Mouse (Mus musculus) T-helper 17 cell (primary cell): ENCODE measurements around the gene Sept8.

Experiments used
- in situ Hi-C, 2 experiments: fragments of 300-600 bp; cut with MboI, MseI; formaldehyde crosslinking; loops; 1 replicate in 1 of 2; 2 replicates in 1 of 2; pipeline ENCODE4 v1.15.1; 2025; ENCODE audit warnings: high pct_unique_total_duplicates in 2 of 2

Sept8 gene

DNA sequence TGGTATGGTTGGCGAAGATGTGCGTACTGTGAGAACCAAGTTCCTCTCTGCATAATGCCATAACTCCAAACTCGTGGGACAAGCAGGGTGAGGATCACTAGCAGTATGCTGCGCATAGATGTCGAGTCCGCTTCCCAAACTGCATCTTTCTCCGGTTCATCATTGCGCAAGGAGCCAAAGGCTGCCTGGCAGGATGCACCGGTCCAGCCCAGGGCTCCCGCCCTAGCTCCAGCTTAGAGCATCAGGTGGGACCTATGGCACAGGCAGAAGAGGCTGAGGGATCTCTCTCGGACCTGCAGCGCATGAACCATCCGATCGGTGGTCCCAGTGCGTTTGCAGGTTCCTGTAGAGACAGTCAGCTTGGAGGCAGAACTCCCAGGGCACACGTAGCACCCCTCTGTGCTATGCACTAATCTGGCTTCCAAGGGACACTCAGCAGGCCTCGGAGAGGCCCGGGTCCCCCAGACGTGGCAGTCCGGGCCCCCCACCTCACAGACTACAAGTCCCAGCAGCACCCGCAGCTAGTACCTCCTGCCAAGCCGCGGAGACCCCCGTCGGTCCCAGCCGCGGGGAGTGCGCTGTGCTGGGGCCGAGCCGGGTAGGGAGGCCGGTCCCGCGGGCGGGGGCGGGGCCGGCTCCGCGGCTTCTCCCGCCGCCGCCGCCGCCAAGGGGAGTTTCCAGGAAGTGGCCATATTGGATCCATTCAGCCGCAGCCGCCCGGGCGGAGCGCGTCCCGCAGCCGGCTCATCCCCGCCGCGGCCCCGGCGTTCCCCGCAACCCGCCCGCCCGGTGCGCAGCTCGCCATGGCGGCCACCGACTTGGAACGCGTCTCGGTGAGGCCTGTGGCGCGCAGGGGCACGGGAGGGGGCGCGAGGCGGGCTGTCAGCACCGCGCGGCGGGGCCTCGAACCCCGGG lies at the start of gene Sept8:
Sept8 (plus strand) TSS at position 51 of the 915 bp plus-strand sequence.
- in situ Hi-C loops, result no loop called here

DNA sequence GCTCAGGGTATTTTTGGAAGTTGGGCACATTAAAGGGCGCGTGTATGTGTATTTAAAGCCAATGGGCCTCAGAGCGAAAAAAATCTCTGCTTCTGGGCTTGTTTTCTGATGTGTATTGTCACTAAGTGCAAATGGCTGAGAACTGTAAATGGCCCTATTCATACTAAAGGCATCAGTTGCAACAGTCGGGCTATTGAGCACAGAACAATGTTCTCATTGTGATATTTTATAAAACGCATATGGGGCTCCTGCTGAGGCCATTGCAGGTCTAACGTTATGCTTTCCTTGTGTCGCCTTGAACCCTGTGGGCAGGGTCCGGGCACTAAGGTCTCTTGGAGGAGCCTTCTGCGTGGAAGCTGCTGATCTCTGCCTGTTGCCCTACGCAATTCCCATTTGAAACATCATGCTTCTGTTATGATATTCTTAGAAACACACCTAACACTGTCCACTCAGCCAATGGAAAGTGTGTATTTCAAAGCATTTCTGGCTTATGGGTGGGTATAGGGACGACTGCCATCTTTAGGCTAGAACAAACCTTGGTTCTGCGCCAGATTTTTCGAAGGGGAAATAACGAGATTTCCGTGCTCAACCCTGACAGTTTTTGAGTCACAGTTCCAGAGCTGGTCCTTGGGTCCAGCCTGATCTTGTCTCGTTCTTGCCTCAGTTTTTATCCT lies 49.6 kb upstream of the Sept8 start:
- in situ Hi-C loops, result loop anchor here in 1 of 2 experiments (5.0 kb wide), 1 partner anchor 268 kb away; no protein-coding TSS in a partner anchor

DNA sequence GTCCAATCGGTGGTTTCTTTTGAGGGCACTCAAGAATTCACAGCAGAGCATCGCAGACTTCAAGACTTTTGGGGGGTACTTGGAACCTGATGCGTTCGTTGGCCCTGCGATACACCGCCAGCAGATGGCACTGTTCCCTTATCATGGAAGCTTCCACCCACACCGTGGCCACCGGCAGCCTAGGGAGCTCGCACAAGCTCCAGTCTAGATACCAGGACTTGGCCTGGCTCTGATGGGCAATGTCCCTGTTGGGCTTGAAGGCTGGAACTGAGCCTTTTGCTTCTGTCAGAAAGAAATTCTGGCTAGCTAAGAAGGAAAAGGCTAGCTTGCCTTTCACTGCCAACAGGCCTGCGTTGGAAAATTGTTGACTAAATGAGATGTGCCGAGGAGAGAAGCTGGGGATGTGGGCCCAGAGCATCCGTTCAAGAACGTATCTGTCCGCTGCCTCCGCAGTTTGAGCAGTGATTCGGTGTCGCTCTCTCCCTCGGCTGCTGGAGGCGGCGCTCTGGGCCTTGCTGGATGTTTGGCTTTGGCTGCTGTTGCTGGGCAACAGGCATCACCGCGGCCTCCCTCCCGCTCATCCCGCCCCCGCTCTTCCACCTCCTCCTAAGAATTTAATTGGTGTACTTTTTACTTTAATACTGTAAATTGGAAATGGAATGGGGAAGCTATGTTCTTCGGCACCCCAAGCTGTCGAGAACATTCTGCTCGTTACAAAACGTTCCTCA lies 48.9 kb upstream of the Sept8 start, which contains the start of gene Gm9837:
Gm9837 (minus strand) TSS at position 512 of the 728 bp plus-strand sequence.
- in situ Hi-C loops, result loop anchor here in 1 of 2 experiments (5.0 kb wide), 1 partner anchor 267 kb away; no protein-coding TSS in a partner anchor

DNA sequence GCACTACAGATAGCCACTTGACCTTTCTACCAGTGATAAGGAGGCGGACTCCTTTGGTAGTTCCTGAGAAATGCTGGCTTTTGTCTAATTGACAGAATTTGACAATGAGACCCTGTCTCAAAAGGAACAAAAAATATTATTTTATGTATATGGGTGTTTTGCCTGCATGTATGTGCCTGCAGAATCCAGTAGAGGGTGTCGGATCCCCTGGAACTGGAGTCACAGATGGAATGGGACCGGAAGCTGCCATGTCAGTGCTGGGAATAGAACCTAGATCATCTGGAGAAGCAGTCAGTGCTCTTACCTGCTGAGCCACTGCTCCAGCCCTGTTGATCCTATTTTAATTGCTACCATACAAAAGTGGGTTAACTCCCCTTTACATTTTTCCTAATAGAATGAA lies 46.3 kb upstream of the Sept8 start:
- in situ Hi-C loops, result no loop called here

DNA sequence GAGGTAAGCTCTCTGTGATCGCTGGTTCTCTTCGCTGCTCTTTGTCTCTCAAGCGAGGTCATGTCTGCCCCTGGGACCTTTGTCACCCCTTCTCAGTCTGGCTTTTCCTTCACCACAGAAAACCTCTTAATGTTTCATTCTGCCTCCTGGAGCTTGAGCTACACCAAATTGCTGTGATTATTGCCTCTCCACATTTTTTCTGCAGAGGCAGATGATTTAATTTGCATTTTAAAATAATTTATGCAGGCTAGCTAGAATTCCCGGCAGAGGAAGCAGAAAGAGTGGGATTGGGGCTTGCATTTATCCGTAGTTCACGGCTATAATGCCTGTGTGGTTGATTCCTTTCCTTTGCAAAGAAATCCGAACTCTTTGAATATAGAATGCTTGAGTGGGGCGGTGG lies 43.4 kb upstream of the Sept8 start:
- in situ Hi-C loops, result no loop called here

DNA sequence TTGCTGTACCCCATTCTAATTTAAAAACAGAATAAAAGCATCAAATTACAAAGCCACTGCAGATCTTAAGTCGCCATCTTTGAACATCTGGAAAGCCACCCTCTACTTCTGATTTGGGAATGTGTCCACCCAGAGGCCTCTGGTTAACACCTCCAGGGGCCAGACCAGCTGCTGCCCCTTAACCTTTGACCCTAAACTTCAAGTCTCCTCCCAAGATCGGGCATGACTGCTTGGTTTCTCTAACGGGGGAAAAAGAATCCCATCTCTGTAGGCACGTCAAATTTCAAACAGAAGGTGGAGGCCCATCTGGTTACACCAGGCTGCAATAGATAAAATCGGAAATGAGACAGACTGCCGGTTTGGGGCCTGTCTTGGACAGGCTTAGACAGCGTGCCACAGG lies 41.2 kb upstream of the Sept8 start:
- in situ Hi-C loops, result no loop called here

DNA sequence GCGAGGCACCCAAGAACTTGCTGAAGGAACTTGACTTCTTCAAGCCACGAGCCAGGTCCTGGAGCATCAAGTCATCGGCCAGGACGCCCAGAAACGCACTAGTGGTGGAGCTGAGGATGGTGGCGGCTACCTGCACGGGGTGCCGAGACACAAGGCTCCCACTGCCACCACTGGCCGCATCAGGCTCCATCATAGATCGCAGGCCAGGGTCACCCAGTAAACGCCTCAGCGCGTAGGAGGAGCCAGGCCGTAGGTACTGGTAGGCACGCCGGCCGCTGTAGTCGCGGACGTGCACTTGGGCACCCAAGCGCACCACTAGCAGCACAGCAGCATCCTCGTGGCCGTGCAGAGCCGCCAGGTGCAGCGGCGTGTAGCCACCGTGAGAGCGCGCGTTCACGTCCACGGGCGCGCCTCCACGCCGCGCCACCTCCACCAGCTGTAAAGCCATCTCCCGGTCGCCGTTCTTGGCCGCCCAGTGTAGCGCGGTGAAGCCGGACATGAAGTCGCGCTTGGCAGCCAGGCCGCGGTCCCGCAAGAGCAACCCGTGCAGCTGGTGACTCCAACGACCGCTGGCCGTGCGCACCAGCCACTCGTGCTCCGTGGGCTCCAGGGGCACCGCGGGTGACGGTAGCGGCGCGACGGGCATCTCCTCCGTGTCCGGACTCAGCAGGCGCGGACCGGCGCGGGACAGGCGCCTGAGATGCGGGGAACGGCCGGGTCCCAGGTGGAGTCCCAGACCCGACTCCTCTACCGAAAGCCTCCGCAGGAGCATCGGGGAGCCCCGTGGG lies 40.5 kb upstream of the Sept8 start:
- in situ Hi-C loops, result no loop called here

DNA sequence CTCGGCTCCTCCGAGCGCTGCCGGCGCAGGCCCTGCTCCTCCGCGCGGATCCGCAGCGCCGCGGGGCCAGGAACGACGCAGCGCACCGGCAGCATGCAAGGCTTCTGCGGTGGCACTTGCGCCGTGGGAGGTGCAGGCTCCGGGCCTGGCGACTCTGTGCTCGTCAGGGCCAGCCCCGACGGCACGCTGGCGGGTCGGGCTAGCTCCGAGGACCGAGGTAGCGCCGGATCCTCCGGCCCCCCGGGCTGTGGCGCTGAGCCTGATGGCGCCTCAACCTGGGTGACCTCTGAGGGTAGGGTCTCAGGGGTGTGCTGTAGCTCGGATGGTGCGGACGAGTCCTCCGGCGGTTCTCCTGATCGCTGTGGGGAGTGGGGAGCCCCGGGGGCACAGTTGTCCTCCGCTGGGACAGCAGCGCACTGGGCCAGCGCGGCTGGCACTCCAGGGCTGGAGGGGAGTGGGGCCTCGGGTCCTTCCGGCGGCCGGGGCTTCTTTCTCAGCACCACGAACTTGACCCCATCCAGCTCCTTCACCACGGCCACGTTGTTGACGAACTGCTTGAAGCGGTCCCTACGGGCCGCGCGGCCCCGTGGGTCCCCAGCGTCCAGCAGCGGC lies 39.8 kb upstream of the Sept8 start:
- in situ Hi-C loops, result no loop called here

DNA sequence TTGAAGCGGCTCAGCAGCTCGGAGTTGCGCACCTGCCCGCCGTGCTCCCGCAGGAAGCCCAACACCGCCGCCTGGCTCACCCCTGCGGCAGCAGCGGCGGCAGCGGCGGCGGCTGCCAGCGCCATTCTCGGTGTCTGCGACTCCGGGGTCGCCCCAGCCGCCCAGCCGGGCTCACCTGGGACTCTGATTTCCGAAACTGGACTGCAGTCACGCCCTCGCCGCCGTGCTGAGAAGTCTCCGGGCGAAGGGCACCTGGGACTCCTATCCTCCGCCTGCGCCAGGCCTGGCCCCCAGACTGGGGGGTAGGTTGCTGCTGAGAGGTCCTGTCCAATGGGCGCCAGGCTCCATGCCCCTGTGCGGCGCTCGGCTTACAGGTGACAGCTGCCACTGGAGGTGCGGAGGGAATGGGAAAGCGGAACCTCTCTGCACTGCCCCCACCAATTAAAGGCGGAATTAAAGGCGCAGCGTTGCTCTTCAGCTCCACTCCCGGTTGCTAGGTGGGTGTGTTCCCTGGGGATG lies 39.2 kb upstream of the Sept8 start, which contains the start of the genes Gm9945 and Sowaha:
Gm9945 (plus strand) TSS at position 384 of the 519 bp plus-strand sequence.
Sowaha (minus strand) TSS at position 492 of the 519 bp plus-strand sequence.
- in situ Hi-C loops, result no loop called here

DNA sequence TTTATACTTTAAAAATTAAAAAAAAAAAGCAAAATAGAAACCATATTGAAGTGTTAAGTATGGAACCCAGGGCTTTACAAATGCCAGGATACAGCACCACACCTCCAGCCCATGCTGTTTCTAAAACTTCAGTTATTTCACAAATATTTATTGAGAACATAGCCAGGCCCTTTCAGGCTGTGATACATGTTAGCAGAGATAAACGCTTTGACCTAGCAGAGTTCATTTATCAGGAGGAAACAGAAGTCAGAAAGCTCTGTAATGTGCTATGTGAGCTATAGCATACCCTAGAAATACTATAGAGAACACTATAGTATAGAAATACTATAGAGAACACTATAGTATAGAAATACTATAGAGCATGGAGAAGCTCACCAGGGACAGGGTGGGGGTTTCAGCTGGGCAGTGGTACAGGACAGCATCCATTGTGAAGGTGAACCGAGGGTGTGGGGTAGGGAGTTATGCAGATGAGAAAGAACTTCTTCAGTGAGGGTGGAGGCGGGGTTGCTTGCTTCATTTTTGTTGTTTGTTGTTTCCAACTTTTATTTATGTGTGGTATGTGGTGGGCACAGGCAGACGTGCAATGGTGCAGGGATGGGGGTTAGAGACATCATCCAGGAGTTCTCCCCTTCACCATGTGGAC lies 37.8 kb upstream of the Sept8 start:
- in situ Hi-C loops, result no loop called here

DNA sequence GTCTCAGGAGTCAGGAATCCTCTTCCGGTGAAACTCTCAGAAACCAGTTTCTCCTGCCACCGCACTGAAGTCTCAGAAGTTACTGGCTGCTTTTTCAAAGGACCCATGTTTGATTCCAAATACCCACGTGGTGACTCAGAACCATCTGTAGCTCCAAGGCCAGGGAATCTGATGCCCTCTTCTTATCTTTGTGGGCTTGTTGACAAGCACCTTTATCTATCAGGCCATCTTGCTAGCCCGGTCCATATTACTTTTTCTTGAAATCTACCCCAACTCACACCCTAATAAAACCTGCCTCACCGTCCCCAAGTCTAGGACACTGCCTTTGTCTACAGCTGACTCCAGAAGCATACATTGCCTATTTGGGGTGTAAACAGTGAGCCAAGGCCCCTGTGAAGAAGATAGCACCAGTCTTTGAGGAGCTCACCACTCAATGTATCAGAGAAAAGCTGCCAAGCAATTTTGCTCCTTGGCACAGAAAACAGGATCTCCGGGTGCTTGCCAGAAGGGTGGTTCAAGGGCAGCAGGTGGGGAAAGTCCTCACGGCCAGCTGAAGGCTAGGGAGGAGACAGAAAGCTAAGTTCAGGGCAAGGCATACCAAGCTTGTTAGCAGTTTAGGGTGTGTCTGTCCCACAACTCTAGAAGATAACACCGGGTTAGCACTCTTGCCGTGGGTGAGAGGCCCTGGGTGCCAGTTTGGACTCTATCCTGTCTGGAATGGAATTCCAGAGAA lies 35.7 kb upstream of the Sept8 start:
- in situ Hi-C loops, result no loop called here

DNA sequence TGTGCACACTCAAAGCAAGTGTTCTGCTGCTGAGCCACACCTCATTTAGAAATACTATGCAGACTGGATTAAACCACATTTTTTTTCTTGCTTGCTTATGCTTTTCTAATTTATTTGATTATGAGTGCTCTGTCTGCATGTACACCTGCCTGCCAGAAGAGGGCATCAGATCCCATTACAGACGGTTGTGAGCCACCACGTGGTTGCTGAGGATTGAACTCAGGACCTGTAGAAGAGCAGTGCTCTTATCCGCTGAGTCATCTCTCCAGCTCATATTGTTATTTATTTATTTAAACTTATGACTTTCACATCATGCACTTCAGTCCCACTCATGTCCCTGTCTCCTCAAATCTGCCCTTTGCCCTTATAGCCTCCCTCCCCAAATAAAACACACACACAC lies 33.3 kb upstream of the Sept8 start:
- in situ Hi-C loops, result no loop called here

DNA sequence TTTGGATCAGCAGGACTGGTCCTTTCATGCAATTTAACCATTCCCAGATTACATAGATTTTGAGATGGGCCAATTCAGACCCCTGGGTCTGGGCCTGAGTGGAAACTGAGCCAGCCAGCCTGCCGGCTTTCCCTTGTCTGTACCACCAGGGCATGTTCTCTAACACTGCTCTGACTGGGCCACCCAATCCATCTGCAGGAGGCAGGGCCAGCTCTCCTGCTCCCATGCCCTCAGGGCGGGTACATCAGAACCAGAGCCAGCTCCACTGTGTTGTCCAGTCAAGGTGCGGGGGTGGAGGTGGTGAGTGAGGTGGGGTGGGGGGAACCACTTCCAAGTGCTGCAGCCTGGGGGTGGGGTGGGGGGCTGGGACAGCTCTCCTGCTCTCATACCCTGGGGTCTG lies 32.7 kb upstream of the Sept8 start:
- in situ Hi-C loops, result no loop called here

DNA sequence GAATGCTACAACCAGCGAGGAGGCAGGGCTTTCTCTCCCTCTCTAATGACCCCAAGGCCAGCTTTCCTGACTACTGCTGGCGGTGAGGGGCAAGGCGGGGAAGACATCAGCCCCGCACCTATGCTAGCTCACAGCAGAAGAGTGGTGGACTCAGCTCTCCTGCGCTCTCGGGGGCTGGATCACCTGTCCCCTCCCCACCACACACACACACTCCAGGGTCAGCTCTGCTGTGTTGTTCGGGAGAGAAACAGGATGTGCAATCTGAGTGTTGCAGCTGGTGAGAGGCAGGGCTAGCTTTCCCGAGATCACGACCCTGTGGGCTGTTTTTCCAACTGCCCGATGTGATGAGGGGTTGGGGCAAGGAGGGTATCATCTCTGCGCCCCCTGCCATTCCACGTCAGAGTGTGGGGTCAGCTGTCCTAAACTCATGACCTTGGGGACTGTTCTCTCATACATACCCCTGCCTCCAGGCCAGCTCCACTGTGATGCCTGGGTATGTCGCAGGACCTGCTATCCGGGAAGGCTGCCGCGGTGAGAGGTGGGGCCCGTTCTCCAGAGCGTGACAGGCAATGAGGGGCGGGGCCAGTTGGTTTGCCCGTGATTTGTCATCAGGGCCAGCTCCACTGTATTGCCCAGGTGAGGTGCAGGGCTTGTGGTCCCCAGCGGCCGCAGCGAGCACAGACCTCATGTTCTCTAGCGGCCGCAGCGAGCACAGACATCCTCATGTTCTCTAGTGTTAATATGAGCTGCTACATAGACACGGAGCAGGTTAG lies 32.0 kb upstream of the Sept8 start:
- in situ Hi-C loops, result no loop called here

DNA sequence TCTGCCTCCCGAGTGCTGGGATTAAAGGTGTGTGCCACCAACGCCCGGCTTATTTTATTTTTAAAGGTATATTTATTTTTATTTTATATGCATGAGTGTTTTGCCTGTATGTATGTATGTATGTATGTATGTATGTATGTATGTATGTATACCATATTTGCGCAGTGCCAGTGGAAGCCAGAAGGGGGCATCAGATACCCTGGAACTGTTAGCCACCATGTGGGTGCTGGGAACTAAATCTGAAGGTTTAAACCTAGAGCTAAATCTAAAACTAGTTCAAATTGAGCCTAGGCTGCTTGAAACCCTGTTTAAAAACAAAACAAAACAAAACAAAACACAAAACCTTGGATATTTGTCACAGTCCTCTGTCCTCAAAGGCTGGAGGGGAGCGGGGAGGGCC lies 30.1 kb upstream of the Sept8 start:
- in situ Hi-C loops, result no loop called here

DNA sequence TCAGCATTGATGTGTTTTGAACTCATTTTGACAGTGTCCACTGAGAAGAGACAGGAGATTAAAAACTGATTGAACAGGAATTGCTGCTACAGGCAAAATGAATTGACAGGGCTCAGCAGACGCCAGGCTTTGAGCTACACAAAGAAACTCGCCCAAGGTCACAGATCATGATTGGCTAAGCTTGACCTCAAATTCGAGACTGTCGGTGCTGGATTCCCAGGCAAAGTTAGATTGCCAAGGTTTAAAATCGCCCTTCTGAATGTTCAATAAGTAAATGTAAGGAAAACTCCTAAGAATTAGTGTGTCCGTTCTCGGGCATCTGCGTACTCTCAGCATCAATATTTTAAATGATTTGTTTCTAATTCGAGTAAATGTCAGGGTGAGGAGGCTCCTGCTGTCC lies 29.6 kb upstream of the Sept8 start:
- in situ Hi-C loops, result no loop called here

DNA sequence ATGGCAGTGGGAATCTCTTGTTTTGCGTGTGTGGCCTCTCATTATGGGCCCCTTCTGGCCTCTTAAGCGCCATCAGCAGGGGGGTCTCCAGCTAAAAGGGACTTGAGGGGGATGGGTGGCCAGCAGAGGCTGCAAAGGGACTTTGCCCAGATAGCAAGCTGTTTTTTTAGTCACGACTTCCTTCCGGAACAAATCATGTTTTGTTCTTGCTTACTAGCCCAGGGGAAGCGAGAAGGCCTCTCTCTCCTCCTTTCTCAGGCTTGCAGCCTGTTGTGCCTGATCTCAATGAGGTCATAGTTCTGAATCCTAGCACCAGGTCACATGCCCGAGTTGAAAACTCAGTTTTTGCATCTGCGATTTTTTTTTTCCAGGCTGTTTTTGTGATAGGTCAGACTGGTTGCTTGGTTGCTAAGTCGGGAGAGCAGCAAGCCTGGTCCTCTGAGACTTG lies 27.1 kb upstream of the Sept8 start:
- in situ Hi-C loops, result no loop called here

DNA sequence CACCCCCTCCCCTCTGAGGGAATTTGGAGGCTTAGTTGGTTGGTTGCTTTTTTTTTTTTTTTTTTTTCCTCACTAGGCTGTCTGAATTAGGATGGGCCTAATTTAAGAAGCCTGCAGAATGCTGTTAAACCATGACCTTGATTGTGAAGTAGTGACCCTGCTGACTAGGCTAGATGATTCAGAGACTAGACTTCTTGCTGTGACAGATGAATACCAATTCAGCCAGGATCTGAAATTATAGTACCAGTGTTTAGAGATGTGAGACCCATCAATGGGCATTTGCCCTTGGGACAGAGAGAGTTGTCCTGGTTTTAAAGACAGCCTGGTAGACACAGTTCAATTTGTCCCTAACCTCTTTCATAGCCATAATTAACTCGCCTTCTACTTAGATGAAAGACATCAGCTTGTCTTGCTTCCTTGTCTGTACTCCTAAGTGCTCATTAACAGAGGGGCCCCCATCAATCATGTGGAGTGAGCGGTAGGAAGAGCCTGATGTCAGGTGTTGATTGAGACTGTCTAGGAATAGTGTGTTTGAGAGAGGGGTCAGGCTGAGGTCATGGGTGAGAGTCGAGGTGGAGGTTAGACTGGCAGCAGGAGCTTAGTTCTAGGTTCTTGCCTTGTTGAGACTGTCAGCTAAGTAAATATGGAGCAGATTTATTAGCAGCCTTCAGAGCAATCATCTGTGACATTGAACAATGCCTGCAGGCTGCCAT lies 25.7 kb upstream of the Sept8 start:
- in situ Hi-C loops, result no loop called here
